8 mouse cellular contexts compared by ENCODE assay signal in the genomic region with DNA sequence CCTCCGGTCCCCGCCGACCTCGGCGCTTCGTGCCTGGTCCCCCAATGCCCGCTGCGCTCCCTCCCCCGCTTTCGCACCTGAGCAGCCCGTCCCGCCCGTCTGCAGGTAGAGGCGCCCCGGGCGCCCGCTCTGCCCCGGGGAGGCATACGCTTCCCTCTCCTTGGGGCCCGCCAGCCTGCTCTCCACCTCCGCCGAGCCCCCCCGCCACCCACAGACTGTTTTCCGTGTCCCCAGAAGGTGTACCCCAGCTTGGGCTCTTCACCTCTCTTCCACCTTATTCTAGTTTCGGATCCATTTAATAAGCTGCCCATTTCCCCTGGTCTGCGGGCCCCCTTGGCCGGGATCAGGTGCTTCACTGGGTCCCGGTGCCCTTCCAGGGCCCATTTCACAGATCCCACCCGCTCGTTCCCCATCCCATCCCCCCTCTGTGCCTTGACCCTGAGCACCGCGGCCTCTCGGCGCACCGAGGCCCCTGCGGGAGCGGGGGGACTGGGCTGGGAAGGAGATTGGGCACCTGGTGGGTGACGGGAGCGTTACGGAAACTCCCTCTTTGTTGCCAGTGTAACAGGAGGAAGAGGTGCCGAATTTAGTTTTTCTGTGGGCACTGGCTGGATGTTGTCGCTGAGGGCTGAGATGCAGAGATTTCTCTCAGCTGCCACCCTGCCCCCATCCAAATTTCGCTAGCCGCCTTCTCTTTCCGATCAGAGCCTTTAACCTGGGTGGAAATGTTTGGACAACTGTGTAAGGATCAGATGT. TPM values are rescaled to one million over a fixed set of nuclear protein-coding genes. Genes with fewer than 3 reads are reported as not detected.
A peak's percentile ranks its signal among the peaks of the same experiment; 100 is the strongest.
DNase-seq lines count a peak whose midpoint lies in the region; ATAC-seq and TF ChIP-seq lines count a peak whose summit lies in the region.

No protein-coding gene starts in this region.

- peak; percentile 60 for DNase-seq in brain, embryonic 14.5 days (ENCODE audit: low read depth)
- peak; percentile 55 for DNase-seq in forebrain, embryonic 14.5 days (ENCODE audit: low spot score)
- peak; percentile 41 for DNase-seq in heart, postnatal 4 days
- DNase-seq in layer of hippocampus, adult 2 months (ENCODE audit: low spot score in 2 of 2): peak; percentile 53 to 57
- DNase-seq in ovary, adult 18-20 months (ENCODE audit: low spot score): peak; percentile 21
- peak; percentile 51 for DNase-seq in urinary bladder, adult 2 months (ENCODE audit: low spot score)

- 0% methylated on average over 38 of the region's 45 CpGs for WGBS in forebrain, embryonic 14.5 days
- WGBS in lung, embryonic 16.5 days: under 1% methylated on average over 41 of the region's 45 CpGs

- peak overlapping the region; percentile 68 for H3K4me3 ChIP-seq in ES-Bruce4 (ENCODE audit: low read depth, low read length)
- peak overlapping the region; percentile 91 for H3K4me3 ChIP-seq in forebrain, embryonic 14.5 days (ENCODE audit: low read depth, low read length)
- peak overlapping the region; percentile 69 for H3K4me3 ChIP-seq in layer of hippocampus, adult 2 months
- peak overlapping the region; percentile 91 for H3K4me3 ChIP-seq in lung, embryonic 16.5 days (ENCODE audit: low read length)

- no peaks in the 10 kb centered on the region for H3K27me3 ChIP-seq in ES-Bruce4 (ENCODE audit: control insufficient read depth, insufficient read depth, low read length, poor library complexity, severe bottlenecking)
- H3K27me3 ChIP-seq in forebrain, embryonic 14.5 days (replicated peaks; ENCODE audit: control insufficient read depth, insufficient read depth, low read length): no peaks in the 10 kb centered on the region
- no peaks in the 10 kb centered on the region for H3K27me3 ChIP-seq in lung, embryonic 16.5 days (ENCODE audit: control insufficient read depth, insufficient read depth, low read depth, low read length)

- peak; percentile 21 for ATAC-seq in forebrain, embryonic 14.5 days
- ATAC-seq in lung, embryonic 16.5 days (ENCODE audit: low read depth): peak; percentile 13

- H3K27ac ChIP-seq in ES-Bruce4 (ENCODE audit: insufficient read depth, low read length): peak overlapping the region; percentile 37
- peak overlapping the region; percentile 75 for H3K27ac ChIP-seq in forebrain, embryonic 14.5 days (ENCODE audit: low read depth, low read length)
- H3K27ac ChIP-seq in layer of hippocampus, adult 2 months: peak overlapping the region; percentile 98
- peak overlapping the region; percentile 72 for H3K27ac ChIP-seq in lung, embryonic 16.5 days (ENCODE audit: low read length)

- TF ChIP-seq CTCF in ES-Bruce4 (IDR thresholded peaks at IDR 0.05; ENCODE audit: low read depth, low read length): no peak
- TF ChIP-seq CTCF in brain, embryonic 14.5 days (IDR thresholded peaks at IDR 0.05; ENCODE audit: borderline replicate concordance, extremely low read depth, insufficient read depth, insufficient read length): no peak
- 0 out of 2 replicates have a peak, but pooled peaks have one; percentile 9 for TF ChIP-seq CTCF in layer of hippocampus, adult 2 months (conservative IDR thresholded peaks at IDR 0.05)

- H3K9ac ChIP-seq in ES-Bruce4 (ENCODE audit: low read depth, poor library complexity, severe bottlenecking): peak overlapping the region; percentile 94
- peak overlapping the region; percentile 91 for H3K9ac ChIP-seq in forebrain, embryonic 14.5 days (ENCODE audit: low read length)
- H3K9ac ChIP-seq in lung, embryonic 16.5 days (ENCODE audit: low read length): peak overlapping the region; percentile 73

- peak overlapping the region; percentile 95 for H3K4me2 ChIP-seq in forebrain, embryonic 14.5 days (ENCODE audit: low read length)
- H3K4me2 ChIP-seq in lung, embryonic 16.5 days (ENCODE audit: low read depth, low read length): peak overlapping the region; percentile 97

- no peaks in the 10 kb centered on the region for H3K36me3 ChIP-seq in ES-Bruce4 (ENCODE audit: control insufficient read depth, insufficient read depth, low read length, poor library complexity, severe bottlenecking)
- no peaks in the 10 kb centered on the region for H3K36me3 ChIP-seq in forebrain, embryonic 14.5 days (ENCODE audit: control insufficient read depth, insufficient read depth, low read length)
- no peaks in the 10 kb centered on the region for H3K36me3 ChIP-seq in lung, embryonic 16.5 days (ENCODE audit: control insufficient read depth, insufficient read depth, low read length)

- peaks cover 4% of the 10 kb centered on the region for H3K4me1 ChIP-seq in ES-Bruce4 (ENCODE audit: control insufficient read depth, insufficient read depth, low read length)
- H3K4me1 ChIP-seq in forebrain, embryonic 14.5 days (ENCODE audit: control insufficient read depth, insufficient read depth, low read length): no peaks in the 10 kb centered on the region; the same call in none of the 2 replicates
- peaks cover 21% of the 10 kb centered on the region for H3K4me1 ChIP-seq in lung, embryonic 16.5 days (replicated peaks; ENCODE audit: control insufficient read depth, insufficient read depth, low read length)

- no peaks in the 10 kb centered on the region for H3K9me3 ChIP-seq in ES-Bruce4 (replicated peaks; ENCODE audit: control insufficient read depth, insufficient read depth, low read length, poor library complexity, severe bottlenecking)
- H3K9me3 ChIP-seq in forebrain, embryonic 14.5 days (replicated peaks; ENCODE audit: control insufficient read depth, low read length): no peaks in the 10 kb centered on the region
- H3K9me3 ChIP-seq in lung, embryonic 16.5 days (ENCODE audit: control insufficient read depth, low read length): no peaks in the 10 kb centered on the region

- TF ChIP-seq EP300 in ES-Bruce4 (IDR thresholded peaks at IDR 0.05; ENCODE audit: insufficient read depth, low read depth, low read length): no peak

- TF ChIP-seq POLR2A in ES-Bruce4 (IDR thresholded peaks at IDR 0.05; ENCODE audit: insufficient read depth, low read length): no peak
- TF ChIP-seq POLR2A in brain, embryonic 14.5 days (IDR thresholded peaks at IDR 0.05; ENCODE audit: borderline replicate concordance, extremely low read depth, insufficient read depth, insufficient read length, poor library complexity, severe bottlenecking): no peak

RNA-seq across cellular contexts. Expression of gene Slc44a1, which starts 0.8 kb away (rescaled TPM):
- polyA plus RNA-seq in ES-Bruce4 (2011; ENCODE audit: insufficient read depth, insufficient read length, low read depth, missing spikeins): 82.8 and 89.9 TPM in 2 replicates
- 11.0 and 13.9 TPM in 2 replicates for polyA plus RNA-seq in brain, embryonic 14.5 days (2012; rRNA removed)
- 12.1 and 13.0 TPM in 2 replicates for polyA plus RNA-seq in forebrain, embryonic 14.5 days (2014; fragmentation: Nextera tagmentation; extraction: Ambion mirVana)
- total RNA-seq in heart, postnatal 4 days (2021): 10 to 100 TPM; 40.9 to 43.2 TPM
- total RNA-seq in layer of hippocampus, adult 2 months (2021): 10 to 100 TPM; 75.0 to 78.4 TPM
- polyA plus RNA-seq in lung, embryonic 16.5 days (2015; fragmentation: Nextera tagmentation; extraction: Ambion mirVana): 16.2 and 24.5 TPM in 2 replicates
- polyA plus RNA-seq in urinary bladder, adult 2 months (2012; rRNA removed): 59.8 and 70.6 TPM in 2 replicates

Comparison
In these comparisons a context has a peak if more than half of its experiments do, and no peak if none do; other contexts are left out.
1. Peak in every context shown above with its lines: DNase-seq, ATAC-seq, H3K4me3 ChIP-seq and H3K27ac ChIP-seq.
2. H3K27ac ChIP-seq: peak in every context shown above with its lines; median percentile 98 in layer of hippocampus, adult 2 months; 75 in forebrain, embryonic 14.5 days; 72 in lung, embryonic 16.5 days; 37 in ES-Bruce4.